Mouse (Mus musculus) myocyte (in vitro differentiated cells): ENCODE results near the gene Cyp2c70. TPM values are rescaled to one million over a fixed set of nuclear protein-coding genes. Genes with fewer than 3 reads are reported as not detected.
"Not testable (repeated sequence)": the region's sequence is repeated elsewhere in the genome, so short reads cannot be mapped to it uniquely, and the experiment has no call there.

Source experiments
- H3K27me3 ChIP-seq: one replicate; pipeline ENCODE4 v1.6.1; 2011; ENCODE audit not compliant: control insufficient read depth, insufficient read depth, insufficient read length
- H3K36me3 ChIP-seq: one replicate; pipeline ENCODE4 v1.6.1; 2011; ENCODE audit not compliant: control insufficient read depth, insufficient read depth
- H3K4me2 ChIP-seq: one replicate; pipeline ENCODE4 v1.6.1; 2011; ENCODE audit warnings: low read depth, control low read depth
- H3K4me3 ChIP-seq: one replicate; pipeline ENCODE4 v1.5.1; 2011; ENCODE audit warnings: mild to moderate bottlenecking, control low read depth, moderate library complexity
- H3K79me2 ChIP-seq: one replicate; pipeline ENCODE4 v1.6.1; 2011; ENCODE audit not compliant: control insufficient read depth, insufficient read depth
- H3ac ChIP-seq: one replicate; pipeline ENCODE4 v1.6.1; 2011; ENCODE audit not compliant: control insufficient read depth, insufficient read length
- CEBPB ChIP-seq: IDR thresholded peaks from 2 replicates; pipeline ENCODE4 v1.6.1; 2011; ENCODE audit warnings: mild to moderate bottlenecking, moderate library complexity; ENCODE audit not compliant: poor library complexity, insufficient read depth, severe bottlenecking
- E2F4 ChIP-seq: IDR thresholded peaks from one replicate; pipeline ENCODE4 v1.6.1; 2011; ENCODE audit warnings: mild to moderate bottlenecking, control low read depth, moderate library complexity; ENCODE audit not compliant: insufficient read depth
- MAX ChIP-seq: IDR thresholded peaks from one replicate; pipeline ENCODE4 v1.6.1; 2011; ENCODE audit warnings: low read depth, mild to moderate bottlenecking, control low read depth
- MYOD1 ChIP-seq, 3 experiments: IDR thresholded peaks; one replicate each; pipeline ENCODE4 v1.6.1; 2011; ENCODE audit warnings: control low read depth in 2 of 3, low read depth in 2 of 3, mild to moderate bottlenecking in 2 of 3, moderate library complexity in 1 of 3; ENCODE audit not compliant: insufficient read length in 2 of 3, control insufficient read depth in 1 of 3
- MYOG ChIP-seq, 3 experiments: IDR thresholded peaks; one replicate each; pipeline ENCODE4 v1.6.1; 2011; ENCODE audit warnings: control low read depth in 2 of 3, low read depth in 2 of 3, mild to moderate bottlenecking in 2 of 3; ENCODE audit not compliant: insufficient read length in 2 of 3, control insufficient read depth in 1 of 3, insufficient read depth in 1 of 3
- POLR2A ChIP-seq: IDR thresholded peaks from one replicate; pipeline ENCODE4 v1.6.1; 2011; ENCODE audit warnings: low read depth, mild to moderate bottlenecking, control low read depth, moderate library complexity; ENCODE audit not compliant: insufficient read length
- POLR2AphosphoS2 ChIP-seq: IDR thresholded peaks from one replicate; pipeline ENCODE4 v1.6.1; 2011; ENCODE audit warnings: low read depth, control low read depth; ENCODE audit not compliant: insufficient read length
- REST ChIP-seq: IDR thresholded peaks from one replicate; pipeline ENCODE4 v1.6.1; 2011; ENCODE audit warnings: mild to moderate bottlenecking, control low read depth, moderate library complexity; ENCODE audit not compliant: insufficient read depth, insufficient read length
- SRF ChIP-seq: IDR thresholded peaks from one replicate; pipeline ENCODE4 v1.6.1; 2011; ENCODE audit warnings: low read depth; ENCODE audit not compliant: control insufficient read depth, insufficient read length
- TCF12 ChIP-seq: IDR thresholded peaks from one replicate; pipeline ENCODE4 v1.6.1; 2011; ENCODE audit warnings: mild to moderate bottlenecking, control low read depth; ENCODE audit not compliant: poor library complexity, insufficient read depth, severe bottlenecking
- TCF3 ChIP-seq: IDR thresholded peaks from one replicate; pipeline ENCODE4 v1.6.1; 2011; ENCODE audit warnings: low read depth, control low read depth; ENCODE audit not compliant: insufficient read length
- USF1 ChIP-seq: IDR thresholded peaks from one replicate; pipeline ENCODE4 v1.6.1; 2011; ENCODE audit warnings: low read depth, mild to moderate bottlenecking, control low read depth, moderate library complexity
- polyA plus RNA-seq: library from polyadenylated mRNA; unstranded; fragments of >200 nt; fragmentation: generic; extraction: Trizol; gene quantifications from one replicate; pipeline ENCODE4 v1.2.1, GENCODE M21; 2012; ENCODE audit warnings: missing spikeins

Cyp2c70 gene
- polyA plus RNA-seq, 1 experiment: not detected

DNA sequence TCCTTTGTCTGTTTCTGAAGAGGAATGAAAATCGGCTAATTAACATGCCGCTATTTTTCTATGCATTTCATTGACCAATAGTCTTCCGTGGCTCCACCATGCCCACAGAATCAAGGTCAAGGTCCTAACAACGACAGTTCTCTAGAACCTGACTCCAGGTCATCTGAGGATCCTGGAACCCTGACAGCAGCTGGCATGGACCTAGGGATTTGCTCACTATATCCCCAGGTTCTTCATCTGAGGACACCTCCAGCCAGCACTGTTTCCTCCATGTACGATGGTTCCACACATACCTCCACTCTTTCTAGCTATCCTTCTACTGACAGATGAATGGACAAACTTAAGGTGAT, 38.6 kb upstream of the Cyp2c70 start:
- H3K36me3 ChIP-seq: peaks cover 22% of the 10 kb centered on the region
- H3ac ChIP-seq: no peak overlapping the region
- no peak for TF ChIP-seq REST
- TF ChIP-seq E2F4: no peak
- no peak for TF ChIP-seq MYOD1 (IDR thresholded peaks at IDR 0.05; ENCODE audit: control insufficient read depth in 1 of 3, insufficient read length in 2 of 3, low read depth in 2 of 3)
- TF ChIP-seq USF1: no peak
- TF ChIP-seq POLR2AphosphoS2: no peak
- TF ChIP-seq POLR2A: no peak
- TF ChIP-seq TCF12: no peak
- TF ChIP-seq MYOG (IDR thresholded peaks at IDR 0.05; ENCODE audit: control insufficient read depth in 1 of 3, insufficient read depth in 1 of 3, insufficient read length in 2 of 3, low read depth in 2 of 3): no peak
- TF ChIP-seq CEBPB: no peak
- TF ChIP-seq TCF3: no peak
- no peak for TF ChIP-seq MAX
- TF ChIP-seq SRF: no peak
- no peaks in the 10 kb centered on the region for H3K79me2 ChIP-seq
- no peak overlapping the region for H3K4me2 ChIP-seq
- no peaks in the 10 kb centered on the region for H3K27me3 ChIP-seq
- no peak overlapping the region for H3K4me3 ChIP-seq

GRCm38 (mm10) chr19:40225102-40225760, 38.1 kb upstream of the Cyp2c70 start:
- no peak overlapping the region for H3K4me3 ChIP-seq
- H3K36me3 ChIP-seq: peaks cover 22% of the 10 kb centered on the region
- H3K4me2 ChIP-seq: no peak overlapping the region
- no peak overlapping the region for H3ac ChIP-seq
- TF ChIP-seq MYOG (IDR thresholded peaks at IDR 0.05; ENCODE audit: control insufficient read depth in 1 of 3, insufficient read depth in 1 of 3, insufficient read length in 2 of 3, low read depth in 2 of 3) (no peak), MAX (no peak), POLR2A (no peak), REST (no peak), SRF (no peak), POLR2AphosphoS2 (no peak), CEBPB (no peak), TCF3 (no peak), TCF12 (no peak), E2F4 (no peak)
- no peaks in the 10 kb centered on the region for H3K79me2 ChIP-seq
- no peaks in the 10 kb centered on the region for H3K27me3 ChIP-seq

DNA sequence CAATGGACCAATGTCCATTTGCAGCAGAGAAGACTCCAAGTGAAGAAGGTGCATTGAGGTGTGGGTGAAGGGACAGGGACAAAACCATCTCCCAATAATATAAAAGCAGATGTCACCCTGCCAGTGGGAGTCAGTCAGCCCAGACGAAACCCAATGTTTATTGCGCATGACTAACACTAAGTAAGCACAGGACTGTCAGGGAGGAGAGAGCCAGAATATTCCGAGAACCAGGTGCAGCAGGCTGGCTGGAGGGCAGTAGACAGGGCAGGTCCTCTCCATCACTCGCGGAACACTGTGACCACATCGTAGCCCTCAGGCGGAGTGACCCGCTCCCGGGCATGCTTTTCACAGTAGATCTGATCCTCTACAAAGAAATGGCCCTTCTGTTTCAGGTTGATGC, 35.2 kb upstream of the Cyp2c70 start:
- not testable (repeated sequence) for H3K4me3 ChIP-seq, H3K27me3 ChIP-seq, H3K79me2 ChIP-seq, H3ac ChIP-seq, H3K4me2 ChIP-seq
- peaks cover 13% of the 10 kb centered on the region for H3K36me3 ChIP-seq

GRCm38 (mm10) chr19:40220878-40221277, 33.7 kb upstream of the Cyp2c70 start:
- no peak for TF ChIP-seq USF1
- no peak for TF ChIP-seq MYOG (IDR thresholded peaks at IDR 0.05; ENCODE audit: control insufficient read depth in 1 of 3, insufficient read depth in 1 of 3, insufficient read length in 2 of 3, low read depth in 2 of 3)
- TF ChIP-seq TCF3: no peak
- no peak for TF ChIP-seq POLR2A
- no peak for TF ChIP-seq SRF
- no peak for TF ChIP-seq MAX
- no peak for TF ChIP-seq REST
- TF ChIP-seq MYOD1 (IDR thresholded peaks at IDR 0.05; ENCODE audit: control insufficient read depth in 1 of 3, insufficient read length in 2 of 3, low read depth in 2 of 3): no peak
- TF ChIP-seq TCF12: no peak
- no peak for TF ChIP-seq CEBPB
- TF ChIP-seq POLR2AphosphoS2: no peak
- no peak for TF ChIP-seq E2F4
- Histone ChIP-seq H3K79me2 (no peaks in the 10 kb centered on the region), H3ac (no peak overlapping the region), H3K36me3 (peaks cover 13% of the 10 kb centered on the region), H3K4me2 (no peak overlapping the region), H3K27me3 (no peaks in the 10 kb centered on the region), H3K4me3 (no peak overlapping the region)

GRCm38 (mm10) chr19:40202947-40203346, 15.8 kb upstream of the Cyp2c70 start:
- H3ac ChIP-seq, H3K4me3 ChIP-seq, H3K36me3 ChIP-seq, H3K4me2 ChIP-seq, H3K27me3 ChIP-seq, H3K79me2 ChIP-seq: not testable (repeated sequence)

- H3K36me3 ChIP-seq: no peaks in the 10 kb centered on the region
- H3K27me3 ChIP-seq: peaks cover 2% of the 10 kb centered on the region
- H3ac ChIP-seq: no peak overlapping the region
- no peak overlapping the region for H3K4me3 ChIP-seq
- no peak overlapping the region for H3K4me2 ChIP-seq
- TF ChIP-seq E2F4: no peak
- no peak for TF ChIP-seq REST
- no peak for TF ChIP-seq MYOG (IDR thresholded peaks at IDR 0.05; ENCODE audit: control insufficient read depth in 1 of 3, insufficient read depth in 1 of 3, insufficient read length in 2 of 3, low read depth in 2 of 3)
- TF ChIP-seq MYOD1 (IDR thresholded peaks at IDR 0.05; ENCODE audit: control insufficient read depth in 1 of 3, insufficient read length in 2 of 3, low read depth in 2 of 3): no peak
- no peak for TF ChIP-seq MAX
- no peak for TF ChIP-seq USF1
- TF ChIP-seq CEBPB: no peak
- no peak for TF ChIP-seq POLR2AphosphoS2
- TF ChIP-seq TCF12: no peak
- no peak for TF ChIP-seq SRF
- no peak for TF ChIP-seq TCF3
- no peak for TF ChIP-seq POLR2A
- H3K79me2 ChIP-seq: no peaks in the 10 kb centered on the region
These were observed 3.5 kb upstream of the Cyp2c70 start for GRCm38 (mm10) chr19:40190596-40190995.
